Mouse (Mus musculus) ES-Bruce4 (cell line): ENCODE measurements around the gene Trim58.

Experiments used
- CTCF ChIP-seq: IDR thresholded peaks from one replicate; pipeline ENCODE4 v1.8.1; 2011; ENCODE audit warnings: low read depth, low read length
- EP300 ChIP-seq: IDR thresholded peaks from 2 replicates; pipeline ENCODE4 v1.6.1; 2011; ENCODE audit warnings: low read depth, low read length; ENCODE audit not compliant: insufficient read depth
- POLR2A ChIP-seq: IDR thresholded peaks from one replicate; pipeline ENCODE4 v1.8.1; 2011; ENCODE audit warnings: low read length; ENCODE audit not compliant: insufficient read depth

- no peak for TF ChIP-seq CTCF
- no peak for TF ChIP-seq EP300
- TF ChIP-seq POLR2A = no peak
Observed at GRCm38 (mm10) chr11:58640272-58640867, at the start of gene Trim58.
